In genomic region chr9:113394320-113394719, GRCm38 (mm10) we compare ENCODE assay signal across 22 mouse cellular contexts.
DNase-seq lines count a peak whose midpoint lies in the region; ATAC-seq and TF ChIP-seq lines count a peak whose summit lies in the region.
"Had no signal": no experiment of that assay in that cellular context is flagged by ENCODE, and none has a peak within 500 bp of the region (broad histone marks: within the 10 kb centered on the region; RNA-seq: fewer than 3 reads in every experiment).

No protein-coding gene starts in this region.

- no peak for DNase-seq in frontal cortex, adult 2 months (ENCODE audit: extremely low spot score in 1 of 2, low spot score in 1 of 2)
- DNase-seq in left cerebral cortex, adult 2 months (ENCODE audit: extremely low spot score in 1 of 2, low spot score in 2 of 2): no peak
- DNase-seq in left cerebral cortex, adult 18-20 months (ENCODE audit: low spot score in 2 of 2): no peak
- peak; percentile 57 for DNase-seq in brain, adult 2 months (ENCODE audit: low read depth, low spot score)
- DNase-seq in telencephalon, adult 2 months (ENCODE audit: low read depth, low spot score): peak; percentile 43
- DNase-seq in kidney, postnatal 10 days: no peak
- no peak for DNase-seq in MN1 (ENCODE audit: low spot score)
- DNase-seq: adrenal gland, adult 2 months; adrenal gland, adult 8-10 months; adrenal gland, postnatal 10 days; adrenal gland, postnatal 14 days; adrenal gland, postnatal 25 days; adrenal gland, postnatal 36 days; B cell, adult 2 months; cerebellum, adult 11 months; cerebellum, adult 11-12 months; cerebellum, adult 18-20 months; cerebellum, adult 2 months had no signal

- intact Hi-C loops in left cerebral cortex, adult 2 months (cut with DNase I): no loop called here

- no peak overlapping the region for H3K4me3 ChIP-seq in left cerebral cortex, adult 2 months

- H3K27ac ChIP-seq in left cerebral cortex, adult 2 months: peak overlapping the region; percentile 21; the same call in 1 of the 2 replicates

- TF ChIP-seq CTCF in left cerebral cortex, adult 2 months (IDR thresholded peaks at IDR 0.05): no peak

- peak; percentile 76; the same call in 1 of the 2 replicates for ATAC-seq in frontal cortex, adult (ENCODE audit: low TSS enrichment)
- ATAC-seq: activated CD4-positive, CD25-positive, alpha-beta regulatory T cell, adult 4 months; CD4-positive, CD25-positive, alpha-beta regulatory T cell, adult 4 months; Patski had no signal

Comparison
In these comparisons a context has a peak if more than half of its experiments do, and no peak if none do; other contexts are left out.
1. DNase-seq: peak in brain, adult 2 months (single experiment) and telencephalon, adult 2 months (single experiment); none in frontal cortex, adult 2 months (0 of 2), left cerebral cortex, adult 2 months (0 of 2), left cerebral cortex, adult 18-20 months (0 of 2), kidney, postnatal 10 days (single experiment) and MN1 (single experiment).